Mouse (Mus musculus) left cerebral cortex, postnatal 25 days (tissue): ENCODE measurements around the gene Timd4. TPM values are rescaled to one million over a fixed set of nuclear protein-coding genes. Genes with fewer than 3 reads are reported as not detected.

ENCODE experiments used
- DNase-seq, 2 experiments: peaks; one replicate each; pipeline ENCODE4 v3.0.0; 2022; ENCODE audit warnings: low spot score in 2 of 2, mixed read lengths in 1 of 2
- intact Hi-C: fragments of 180-260 bp; cut with DNase I; formaldehyde crosslinking; loops from one replicate; pipeline ENCODE4 v1.15.1; 2025
- total RNA-seq, 2 experiments: library from RNA; stranded (reverse); gene quantifications; 2 replicates each; pipeline ENCODE4 v1.2.3; 2021

Timd4 gene
- not detected for total RNA-seq

DNA sequence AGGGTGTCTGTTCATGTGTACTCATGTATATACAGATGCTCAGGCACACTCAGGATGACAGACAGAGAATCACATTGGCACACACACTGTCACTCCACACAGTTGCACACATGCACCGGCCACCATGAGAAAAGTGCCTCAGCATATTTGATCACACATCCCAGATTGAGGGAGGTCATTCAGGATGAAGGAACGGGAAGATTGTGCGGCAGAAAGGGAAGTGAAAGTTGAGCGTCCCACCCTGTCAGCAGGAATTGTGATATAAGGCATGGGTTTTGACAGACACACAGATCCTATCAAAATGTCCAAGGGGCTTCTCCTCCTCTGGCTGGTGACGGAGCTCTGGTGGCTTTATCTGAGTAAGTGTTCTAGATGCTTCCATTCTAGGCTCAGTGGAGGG lies at the start of gene Timd4:
Timd4 (plus strand) TSS at position 290 of the 400 bp plus-strand sequence.
- intact Hi-C loops: no loop called here
- DNase-seq: no peak

- intact Hi-C loops: no loop called here
- DNase-seq: no peak
Measured at GRCm38 (mm10) chr11:46776879-46777278, 33.7 kb upstream of the Timd4 start.

GRCm38 (mm10) chr11:46779811-46780210 lies 30.8 kb upstream of the Timd4 start:
- no peak for DNase-seq
- intact Hi-C loops: no loop called here

- no peak for DNase-seq
- intact Hi-C loops: no loop called here
Measured at GRCm38 (mm10) chr11:46804440-46804839, 6.2 kb upstream of the Timd4 start.

DNA sequence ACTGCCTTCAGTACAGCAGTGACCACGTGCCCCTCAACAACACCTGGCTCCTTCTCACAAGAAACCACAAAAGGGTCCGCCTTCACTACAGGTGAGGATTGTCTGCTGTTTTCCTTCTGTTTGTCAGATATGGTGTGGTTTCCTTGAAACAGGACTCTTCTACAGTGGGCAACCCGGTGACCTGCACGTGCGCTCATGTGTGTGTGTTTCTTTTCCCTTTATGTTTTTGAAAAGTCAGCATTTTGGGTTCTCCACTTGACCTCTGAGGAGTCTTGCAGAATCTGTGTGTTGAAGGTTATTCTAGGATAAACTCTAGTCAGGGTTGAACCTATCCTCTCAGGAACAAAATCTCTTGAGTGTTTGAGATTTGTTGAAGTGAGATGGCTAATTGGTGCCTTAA lies 7.1 kb downstream of the Timd4 start:
- DNase-seq: no peak

DNA sequence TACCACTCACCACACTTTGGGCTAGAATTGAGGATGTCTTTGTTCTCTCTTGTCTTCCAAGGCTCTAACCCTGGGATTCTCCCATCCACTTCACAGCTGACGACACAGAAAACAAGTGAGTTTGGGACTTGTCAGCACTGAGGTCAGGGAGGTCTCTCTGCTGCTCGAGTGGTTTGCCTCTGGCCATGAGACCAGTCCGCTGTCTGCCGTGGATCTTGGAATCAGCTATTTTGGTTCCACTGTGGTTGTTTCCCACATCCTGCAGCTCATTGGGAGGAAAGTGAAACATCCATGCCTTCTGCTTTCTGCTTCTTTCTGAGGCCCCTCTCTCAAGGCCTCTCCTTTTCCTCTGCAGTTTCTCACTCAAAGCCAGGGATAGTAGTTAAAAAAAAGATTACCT lies 9.3 kb downstream of the Timd4 start:
- intact Hi-C loops: no loop called here
- no peak for DNase-seq

More for the DNA sequence above, 7.1 kb downstream of the Timd4 start:
- intact Hi-C loops: no loop called here

DNA sequence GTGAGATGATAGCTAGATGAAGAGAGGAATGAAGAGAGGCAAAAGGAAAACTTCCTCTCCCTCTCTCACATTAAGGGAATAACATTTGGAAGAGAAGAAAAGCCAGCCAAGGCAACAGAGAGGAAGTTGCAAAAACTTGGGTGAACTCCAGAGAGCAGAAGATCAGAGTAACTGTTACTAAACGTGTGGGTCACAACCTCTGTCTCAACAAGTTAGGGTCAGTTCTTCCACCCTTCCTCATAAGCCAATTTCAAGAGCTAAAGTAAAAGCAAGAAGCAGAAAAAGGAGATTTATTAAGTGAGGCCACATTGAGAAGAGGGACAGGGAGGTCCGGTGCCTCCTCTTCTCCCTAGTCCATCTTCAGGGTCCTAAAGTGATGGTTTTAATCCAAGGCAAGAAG lies 19.7 kb downstream of the Timd4 start:
- intact Hi-C loops: no loop called here
- DNase-seq: no peak

DNA sequence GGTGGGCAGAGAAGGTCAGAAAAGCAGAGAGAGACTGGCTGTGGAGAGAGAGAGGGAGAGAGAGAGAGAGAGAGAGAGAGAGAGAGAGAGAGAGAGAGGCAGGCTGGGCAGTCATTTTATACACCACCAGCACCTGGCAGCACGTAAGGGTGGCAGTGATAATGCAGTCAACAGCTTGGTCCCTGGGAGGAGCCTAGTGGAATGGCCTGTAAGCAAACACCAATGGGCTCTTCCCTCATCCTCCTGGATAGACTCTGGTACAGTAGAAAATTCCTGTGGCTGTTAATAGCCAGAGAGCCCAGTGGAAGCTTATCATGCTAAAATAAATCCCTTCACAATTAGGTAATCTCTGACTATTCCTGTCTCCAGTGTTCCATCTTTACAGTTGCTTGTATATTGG lies 24.5 kb downstream of the Timd4 start:
- intact Hi-C loops: no loop called here
- DNase-seq: no peak

GRCm38 (mm10) chr11:46842015-46842726 lies 31.6 kb downstream of the Timd4 start:
- intact Hi-C loops: no loop called here
- no peak for DNase-seq

- no peak for DNase-seq
- intact Hi-C loops: no loop called here
Measured at GRCm38 (mm10) chr11:46846661-46847060, 36.1 kb downstream of the Timd4 start.

DNA sequence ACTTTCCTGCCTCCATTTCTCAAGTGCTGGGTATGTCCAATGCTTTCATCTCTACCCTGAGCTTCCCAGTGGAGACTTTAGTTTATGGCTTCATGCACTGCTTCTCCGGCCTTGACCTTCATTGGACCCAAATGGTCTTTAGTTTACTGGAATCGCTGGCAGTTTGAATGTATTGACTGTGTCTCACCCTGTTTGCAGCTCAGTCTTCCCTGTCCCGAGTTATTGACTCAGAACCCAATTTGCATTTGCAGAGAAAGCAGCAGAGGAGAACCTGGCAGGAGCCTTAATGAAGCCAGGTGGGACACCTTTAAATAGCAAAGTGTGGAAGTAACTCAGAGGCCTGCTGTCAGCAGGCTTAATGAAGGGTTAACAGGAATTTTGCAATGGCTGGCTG lies 37.2 kb downstream of the Timd4 start:
- intact Hi-C loops: no loop called here
- no peak for DNase-seq

- intact Hi-C loops: no loop called here
Measured at GRCm38 (mm10) chr11:46848221-46848971, 37.8 kb downstream of the Timd4 start.

GRCm38 (mm10) chr11:46864809-46865208 lies 54.2 kb downstream of the Timd4 start:
- intact Hi-C loops: loop anchor here (10.0 kb wide), 2 partner anchors 1730 to 1910 kb away; no protein-coding TSS in a partner anchor
- peak; percentile 25 to 48 for DNase-seq

More at GRCm38 (mm10) chr11:46848221-46848971, 37.8 kb downstream of the Timd4 start:
- peak; percentile 24 to 33 for DNase-seq

GRCm38 (mm10) chr11:46868594-46868993 lies 58.0 kb downstream of the Timd4 start:
- no peak for DNase-seq
- intact Hi-C loops: loop anchor here (10.0 kb wide), 2 partner anchors 1726 to 1906 kb away; no protein-coding TSS in a partner anchor

GRCm38 (mm10) chr11:46875774-46876173 lies 65.2 kb downstream of the Timd4 start:
- intact Hi-C loops: no loop called here
- peak; percentile 19 to 55 for DNase-seq

DNA sequence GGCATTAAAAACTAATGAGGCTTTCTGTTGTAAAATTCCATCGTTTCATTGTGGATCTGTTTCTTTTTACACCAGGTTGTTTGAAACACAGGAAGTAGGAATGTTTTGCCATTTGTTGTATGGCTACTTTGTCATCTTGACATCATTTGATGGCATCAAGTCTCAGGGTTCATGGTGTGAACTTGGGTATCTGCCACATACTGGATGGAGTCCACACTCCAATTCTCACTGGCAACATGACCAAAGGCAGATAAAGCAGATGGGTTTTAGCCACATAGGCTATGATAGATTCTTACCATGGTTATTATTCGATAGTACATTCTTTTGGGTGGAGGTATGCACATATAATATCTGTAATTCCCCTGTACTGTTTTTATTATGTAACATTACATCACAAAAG lies 71.9 kb downstream of the Timd4 start:
- no peak for DNase-seq
- intact Hi-C loops: no loop called here

GRCm38 (mm10) chr11:46889093-46889492 lies 78.5 kb downstream of the Timd4 start:
- DNase-seq: no peak
- intact Hi-C loops: no loop called here
